Mouse (Mus musculus) frontal cortex, adult (tissue): ENCODE measurements around the gene Olfml3.
A peak's percentile ranks its signal among the peaks of the same experiment; 100 is the strongest.

Experiments used
- ATAC-seq: cut with Nextera tagmentation; 2 replicates; pipeline ENCODE4 v1.9.2; 2017; ENCODE audit warnings: mild to moderate bottlenecking, moderate library complexity, mixed read lengths; ENCODE audit not compliant: low TSS enrichment

Olfml3 gene

GRCm38 (mm10) chr3:103737778-103738571 is at the start of gene Olfml3:
Gene Olfml3 (minus strand): TSS chr3:103738001.
- ATAC-seq = peak; percentile 72

- ATAC-seq = no peak
These were observed 49.4 kb upstream of the Olfml3 start for GRCm38 (mm10) chr3:103787225-103787624.

- ATAC-seq = no peak
These were observed 45.2 kb upstream of the Olfml3 start for GRCm38 (mm10) chr3:103782844-103783609.

- ATAC-seq = no peak
These were observed 43.0 kb upstream of the Olfml3 start for GRCm38 (mm10) chr3:103780777-103781176.

GRCm38 (mm10) chr3:103780271-103780670 is 42.5 kb upstream of the Olfml3 start:
- ATAC-seq = peak; percentile 95

- ATAC-seq = no peak
These were observed 41.4 kb upstream of the Olfml3 start for GRCm38 (mm10) chr3:103779183-103779582.

GRCm38 (mm10) chr3:103778660-103779059 is 40.9 kb upstream of the Olfml3 start:
- no peak for ATAC-seq

- peak; percentile 29; the same call in 1 of the 2 replicates for ATAC-seq
These were observed 40.1 kb upstream of the Olfml3 start for GRCm38 (mm10) chr3:103777940-103778339.

- ATAC-seq = no peak
These were observed 36.2 kb upstream of the Olfml3 start for GRCm38 (mm10) chr3:103774009-103774408.

GRCm38 (mm10) chr3:103773508-103773907 is 35.7 kb upstream of the Olfml3 start:
- no peak for ATAC-seq

GRCm38 (mm10) chr3:103772846-103773245 is 35.0 kb upstream of the Olfml3 start:
- no peak for ATAC-seq

- ATAC-seq = no peak
These were observed 33.8 kb upstream of the Olfml3 start for GRCm38 (mm10) chr3:103771531-103772130.

GRCm38 (mm10) chr3:103766789-103767188 is 29.0 kb upstream of the Olfml3 start:
- ATAC-seq = no peak

GRCm38 (mm10) chr3:103759261-103759970 is 21.6 kb upstream of the Olfml3 start:
- ATAC-seq = no peak

- no peak for ATAC-seq
These were observed 20.7 kb upstream of the Olfml3 start for GRCm38 (mm10) chr3:103758456-103758855.

- ATAC-seq = no peak
These were observed 19.1 kb upstream of the Olfml3 start for GRCm38 (mm10) chr3:103756920-103757319.

GRCm38 (mm10) chr3:103755351-103755750 is 17.6 kb upstream of the Olfml3 start:
- ATAC-seq = no peak

- peak; percentile 76 for ATAC-seq
These were observed 13.8 kb upstream of the Olfml3 start for GRCm38 (mm10) chr3:103751558-103751957.

- no peak for ATAC-seq
These were observed 8.9 kb upstream of the Olfml3 start for GRCm38 (mm10) chr3:103746711-103747110.

GRCm38 (mm10) chr3:103745001-103745770 is 7.4 kb upstream of the Olfml3 start:
- 0 out of 2 replicates have a peak, but pooled peaks have one; percentile 38 for ATAC-seq

- ATAC-seq = no peak
These were observed 5.4 kb upstream of the Olfml3 start for GRCm38 (mm10) chr3:103743208-103743607.
